28 mouse cellular contexts compared by ENCODE assay signal in the genomic region with DNA sequence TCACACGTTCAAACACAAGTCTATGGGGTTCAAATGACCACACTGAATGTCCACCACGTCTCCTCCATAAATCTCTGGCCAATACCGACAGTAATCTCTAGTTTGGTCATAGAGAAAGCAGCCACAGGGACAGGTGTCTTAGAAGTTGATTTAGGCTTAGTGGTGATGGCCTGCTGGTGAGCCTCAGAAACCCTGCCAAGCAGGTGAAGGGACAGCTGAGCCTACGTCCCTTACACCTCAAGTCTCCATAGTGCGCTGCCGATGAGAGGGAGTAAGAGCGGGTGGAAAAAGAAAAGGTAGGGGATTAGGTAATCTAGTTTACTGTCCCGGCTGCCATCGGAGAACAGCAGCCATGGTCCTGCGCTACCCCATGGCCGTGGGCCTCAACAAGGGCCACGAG. TPM values are rescaled to one million over a fixed set of nuclear protein-coding genes. Genes with fewer than 3 reads are reported as not detected.
"Had no signal": no experiment of that assay in that cellular context is flagged by ENCODE, and none has a peak within 500 bp of the region (broad histone marks: within the 10 kb centered on the region; RNA-seq: fewer than 3 reads in every experiment).

No protein-coding gene starts in this region.

- DNase-seq: gastrocnemius, postnatal 14 days; gastrocnemius, postnatal 36 days; heart, adult 11 months; heart, adult 2 months; heart, postnatal 14 days; heart, postnatal 36 days; kidney, adult 11 months; kidney, adult 2 months; kidney, adult 9 months; kidney, postnatal 14 days; kidney, postnatal 36 days; layer of hippocampus, adult 9-11 months; layer of hippocampus, postnatal 36 days; left cerebral cortex, postnatal 4 days; liver, embryonic 13.5 days had no signal

- H3K27ac ChIP-seq: heart, adult 2 months; heart, embryonic 13.5 days; heart, embryonic 15.5 days; hindbrain, embryonic 13.5 days; hindbrain, embryonic 15.5 days; hindbrain, postnatal 0 days; kidney, postnatal 0 days; limb, embryonic 13.5 days; limb, embryonic 15.5 days; liver, embryonic 13.5 days had no signal

- H3K4me3 ChIP-seq: heart, adult 2 months; heart, embryonic 13.5 days; heart, embryonic 15.5 days; hindbrain, embryonic 13.5 days; hindbrain, embryonic 15.5 days; kidney, embryonic 15.5 days; limb, embryonic 13.5 days; limb, embryonic 15.5 days; liver, embryonic 13.5 days had no signal

- H3K9me3 ChIP-seq: heart, embryonic 13.5 days; heart, embryonic 15.5 days; hindbrain, embryonic 13.5 days; hindbrain, embryonic 15.5 days; kidney, embryonic 15.5 days; limb, embryonic 13.5 days; limb, embryonic 15.5 days; liver, embryonic 13.5 days had no signal

- H3K9ac ChIP-seq: heart, embryonic 13.5 days; heart, embryonic 15.5 days; hindbrain, embryonic 13.5 days; hindbrain, embryonic 15.5 days; kidney, embryonic 15.5 days; limb, embryonic 13.5 days; limb, embryonic 15.5 days; liver, embryonic 13.5 days had no signal

- H3K4me1 ChIP-seq: heart, embryonic 15.5 days; hindbrain, embryonic 13.5 days; hindbrain, embryonic 15.5 days; limb, embryonic 13.5 days; limb, embryonic 15.5 days; liver, embryonic 13.5 days had no signal

- H3K27me3 ChIP-seq: hindbrain, embryonic 15.5 days; kidney, embryonic 15.5 days; limb, embryonic 13.5 days had no signal

- ATAC-seq: hindbrain, postnatal 0 days; intestine, embryonic 16.5 days had no signal

- H3K4me2 ChIP-seq: heart, embryonic 11.5 days; heart, embryonic 13.5 days; heart, embryonic 15.5 days; hindbrain, embryonic 13.5 days; hindbrain, embryonic 15.5 days; kidney, embryonic 15.5 days; limb, embryonic 13.5 days; limb, embryonic 15.5 days; liver, embryonic 13.5 days had no signal

- H3K36me3 ChIP-seq: heart, embryonic 13.5 days; heart, embryonic 15.5 days; hindbrain, embryonic 13.5 days; hindbrain, embryonic 15.5 days; kidney, embryonic 15.5 days; limb, embryonic 13.5 days; limb, embryonic 15.5 days; liver, embryonic 13.5 days had no signal

RNA-seq across cellular contexts. Expression of gene Cdh15, which starts 11.6 kb away (rescaled TPM):
- polyA plus RNA-seq: gonadal fat pad, adult 2 months; heart, adult 2 months; heart, postnatal 0 days had no signal
